Mouse (Mus musculus) limb, embryonic 12.5 days (tissue): ENCODE data around the gene Pnkp. TPM values are rescaled to one million over a fixed set of nuclear protein-coding genes. Genes with fewer than 3 reads are reported as not detected.

Experiments used
- ATAC-seq: fragments of 200-750 bp; cut with Nextera tagmentation; 2 replicates; pipeline ENCODE4 v1.8.0; 2017; ENCODE audit warnings: low read depth, moderate TSS enrichment; ENCODE audit not compliant: insufficient number of reproducible peaks, insufficient read depth, low FRiP score, low TSS enrichment
- H3K27ac ChIP-seq: fragments of 300-500 bp; sonication (generic); 2 replicates; pipeline ENCODE4 v1.5.1; 2016; ENCODE audit warnings: mild to moderate bottlenecking, moderate library complexity
- H3K27me3 ChIP-seq: fragments of 300-500 bp; sonication (generic); 2 replicates; pipeline ENCODE4 v1.6.1; 2016; ENCODE audit warnings: mild to moderate bottlenecking, moderate library complexity
- H3K36me3 ChIP-seq: fragments of 300-500 bp; sonication (generic); 2 replicates; pipeline ENCODE4 v1.6.1; 2016; ENCODE audit warnings: mild to moderate bottlenecking, moderate library complexity
- H3K4me1 ChIP-seq: fragments of 300-500 bp; sonication (generic); replicated peaks from 2 replicates; pipeline ENCODE4 v1.6.1; 2016
- H3K4me2 ChIP-seq: fragments of 300-500 bp; sonication (generic); 2 replicates; pipeline ENCODE4 v1.6.1; 2016; ENCODE audit warnings: mild to moderate bottlenecking, moderate library complexity
- H3K4me3 ChIP-seq: fragments of 300-500 bp; sonication (generic); replicated peaks from 2 replicates; pipeline ENCODE4 v1.5.1; 2016; ENCODE audit warnings: mild to moderate bottlenecking
- H3K9ac ChIP-seq: fragments of 300-500 bp; sonication (generic); replicated peaks from 2 replicates; pipeline ENCODE4 v1.6.1; 2016; ENCODE audit warnings: mild to moderate bottlenecking, moderate library complexity
- H3K9me3 ChIP-seq: fragments of 300-500 bp; sonication (generic); 2 replicates; pipeline ENCODE4 v1.6.1; 2016; ENCODE audit warnings: mild to moderate bottlenecking, moderate library complexity
- whole genome bisulfite sequencing: fragments of 180-500 bp; shearing (Covaris S2); methylation state at CpG from one replicate; pipeline ENCODE4 v1.1.7; 2016; 5-methylcytosine and 5-hydroxymethylcytosine counted together
- polyA plus RNA-seq: library from polyadenylated mRNA; unstranded; fragments of >200 nt; fragmentation: Nextera tagmentation; extraction: Ambion mirVana; gene quantifications from 2 replicates; pipeline ENCODE4 v1.2.1, GENCODE M21; 2016

Gene Pnkp
- polyA plus RNA-seq, 1 experiment from 2014 or later: 37.3 TPM

GRCm38 (mm10) chr7:44853596-44854355 is 3.2 kb upstream of the Pnkp start:
- Histone ChIP-seq H3K4me2 (peak overlapping the region; percentile 91), H3K9me3 (no peaks in the 10 kb centered on the region), H3K9ac (peak overlapping the region; percentile 66), H3K4me3 (peak overlapping the region; percentile 52), H3K4me1 (peaks cover 56% of the 10 kb centered on the region), H3K36me3 (peaks cover 22% of the 10 kb centered on the region), H3K27ac (peak overlapping the region; percentile 89), H3K27me3 (no peaks in the 10 kb centered on the region)
- no peak for ATAC-seq
- 36% methylated on average over 26 of the region's 26 CpGs for WGBS

DNA sequence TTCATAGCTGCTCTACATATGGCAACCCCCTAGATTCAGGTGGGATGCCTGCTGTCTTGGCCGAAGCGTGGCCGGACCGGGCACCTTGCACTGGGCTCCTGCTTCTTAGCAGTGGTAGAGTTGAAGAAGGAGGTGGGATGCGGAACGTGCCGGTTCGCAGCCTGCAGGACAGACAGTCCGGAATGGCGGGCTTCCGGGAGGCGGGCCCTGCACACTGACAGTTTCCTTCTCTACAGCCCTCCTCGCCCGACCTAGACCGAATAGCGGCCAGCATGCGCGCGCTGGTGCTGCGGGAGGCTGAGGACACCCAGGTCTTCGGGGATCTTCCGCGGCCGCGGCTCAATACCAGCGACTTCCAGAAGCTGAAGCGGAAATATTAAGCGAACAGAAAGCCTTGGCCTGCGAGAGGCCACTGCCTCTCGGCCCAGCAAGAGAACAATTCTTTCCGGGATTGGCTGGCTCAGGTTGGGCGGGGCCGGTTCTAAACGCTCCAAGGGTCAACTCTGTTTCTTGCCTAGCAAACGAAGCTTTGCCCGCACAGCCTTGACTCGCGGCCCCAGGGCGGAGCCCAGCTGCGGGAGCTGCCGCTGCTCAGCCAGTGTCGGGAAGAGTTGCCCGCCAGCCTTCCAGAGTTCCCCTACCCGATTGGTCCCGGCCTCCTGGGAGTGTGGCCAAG is 2.4 kb upstream of the Pnkp start:
- peak overlapping the region; percentile 91 for H3K4me2 ChIP-seq
- peak overlapping the region; percentile 66 for H3K9ac ChIP-seq
- H3K36me3 ChIP-seq: peaks cover 23% of the 10 kb centered on the region
- H3K27me3 ChIP-seq: no peaks in the 10 kb centered on the region
- H3K27ac ChIP-seq: peak overlapping the region; percentile 89
- no peaks in the 10 kb centered on the region for H3K9me3 ChIP-seq
- ATAC-seq: 0 out of 2 replicates have a peak, but pooled peaks have one; percentile 19
- H3K4me1 ChIP-seq: peaks cover 56% of the 10 kb centered on the region
- under 1% methylated on average over 45 of the region's 45 CpGs for WGBS
- H3K4me3 ChIP-seq: peak overlapping the region; percentile 52

GRCm38 (mm10) chr7:44855036-44855435 is 1.9 kb upstream of the Pnkp start:
- Histone ChIP-seq H3K4me3 (peak overlapping the region; percentile 52), H3K27ac (peak overlapping the region; percentile 89), H3K9me3 (no peaks in the 10 kb centered on the region), H3K36me3 (peaks cover 28% of the 10 kb centered on the region), H3K9ac (peak overlapping the region; percentile 66), H3K27me3 (no peaks in the 10 kb centered on the region), H3K4me1 (peaks cover 56% of the 10 kb centered on the region), H3K4me2 (peak overlapping the region; percentile 91)
- WGBS: 44% methylated on average over 10 of the region's 10 CpGs
- no peak for ATAC-seq

DNA sequence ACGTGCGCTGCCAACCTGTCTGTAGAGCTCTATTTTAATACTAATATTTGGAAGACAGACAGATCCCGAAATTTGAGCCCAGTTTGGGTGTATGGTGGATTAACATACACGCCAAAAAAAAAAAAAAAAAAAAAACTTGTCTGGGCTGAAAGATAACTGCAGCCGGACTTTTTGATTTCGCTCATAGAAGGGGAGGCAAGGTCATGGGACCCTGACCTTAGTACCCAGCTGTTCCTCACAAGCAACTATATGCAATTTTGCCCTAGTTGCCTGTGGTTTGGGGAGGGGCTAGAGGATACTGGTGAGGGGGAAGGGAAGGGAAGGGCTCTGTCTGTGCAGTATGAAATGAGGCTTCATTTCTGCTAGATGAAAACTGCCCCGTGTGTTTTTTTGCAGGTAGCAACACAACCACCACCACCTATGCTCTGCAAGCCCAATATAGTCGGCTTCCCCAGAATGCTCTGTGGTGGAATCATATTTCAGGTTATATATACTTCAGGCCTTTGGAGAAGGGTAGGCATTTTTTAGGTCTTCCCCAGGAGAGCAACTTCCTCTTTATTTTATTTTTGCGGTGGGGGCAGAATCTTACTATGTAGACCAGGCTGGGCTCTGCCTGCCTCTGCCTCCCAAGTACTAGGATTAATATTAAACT is 548 bp upstream of the Pnkp start:
- H3K4me2 ChIP-seq: peak overlapping the region; percentile 88
- H3K27ac ChIP-seq: peak overlapping the region; percentile 89
- H3K4me3 ChIP-seq: peak overlapping the region; percentile 67
- H3K9me3 ChIP-seq: no peaks in the 10 kb centered on the region
- peaks cover 31% of the 10 kb centered on the region for H3K36me3 ChIP-seq
- peak overlapping the region; percentile 73; the same call in 1 of the 2 replicates for H3K9ac ChIP-seq
- no peak for ATAC-seq
- WGBS: 63% methylated on average over 9 of the region's 9 CpGs
- peaks cover 50% of the 10 kb centered on the region for H3K4me1 ChIP-seq
- H3K27me3 ChIP-seq: no peaks in the 10 kb centered on the region

DNA sequence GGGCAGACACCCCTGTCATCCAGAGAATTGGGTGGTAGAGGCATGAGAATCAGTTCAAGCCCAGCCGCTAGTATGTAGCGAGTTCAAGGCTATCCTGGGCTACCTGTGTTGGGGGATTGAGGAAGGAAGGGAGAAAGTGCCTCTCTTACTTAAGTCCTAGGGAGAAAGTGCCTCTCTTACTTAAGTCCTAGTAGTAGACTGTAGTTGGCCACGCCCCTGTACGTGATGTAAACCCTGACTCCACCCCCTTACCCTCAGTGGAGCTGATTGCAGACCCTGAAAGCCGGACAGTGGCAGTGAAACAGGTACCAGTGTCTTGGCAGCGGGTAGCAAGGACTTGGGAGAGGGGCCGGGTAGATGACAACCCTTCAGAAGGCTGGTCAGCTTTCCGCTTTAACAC is 966 bp downstream of the Pnkp start:
- H3K27ac ChIP-seq: peak overlapping the region; percentile 50; the same call in 1 of the 2 replicates

DNA sequence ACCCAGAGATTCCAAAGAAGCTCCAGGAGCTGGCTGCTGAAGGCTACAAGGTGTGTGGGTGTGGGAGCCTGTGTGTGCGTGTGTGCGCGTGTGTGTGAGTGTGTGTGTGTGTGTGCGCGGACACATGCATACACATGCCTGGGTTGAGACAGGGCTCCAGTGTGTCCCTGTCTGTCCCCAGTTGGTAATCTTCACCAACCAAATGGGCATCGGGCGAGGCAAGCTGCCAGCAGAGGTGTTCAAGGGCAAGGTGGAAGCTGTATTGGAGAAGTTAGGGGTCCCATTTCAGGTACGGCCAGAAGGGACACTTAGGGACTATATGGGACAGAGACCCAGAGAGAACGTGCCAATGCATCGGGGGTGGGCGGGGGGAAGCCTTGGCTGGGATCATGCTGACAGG is 3.0 kb downstream of the Pnkp start:
- Histone ChIP-seq H3K4me2 (no peak overlapping the region), H3K4me3 (no peak overlapping the region), H3K27me3 (no peaks in the 10 kb centered on the region), H3K4me1 (peaks cover 30% of the 10 kb centered on the region), H3K27ac (no peak overlapping the region), H3K36me3 (peaks cover 50% of the 10 kb centered on the region), H3K9me3 (no peaks in the 10 kb centered on the region), H3K9ac (no peak overlapping the region)
- no peak for ATAC-seq
- 92% methylated on average over 11 of the region's 11 CpGs for WGBS

More for the DNA sequence above, 966 bp downstream of the Pnkp start:
- Histone ChIP-seq H3K27me3 (no peaks in the 10 kb centered on the region), H3K4me2 (peak overlapping the region; percentile 88), H3K36me3 (peaks cover 33% of the 10 kb centered on the region), H3K9me3 (no peaks in the 10 kb centered on the region), H3K9ac (peak overlapping the region; percentile 73; the same call in 1 of the 2 replicates), H3K4me1 (peaks cover 45% of the 10 kb centered on the region), H3K4me3 (peak overlapping the region; percentile 67)
- WGBS: 23% methylated on average over 8 of the region's 8 CpGs
- no peak for ATAC-seq

DNA sequence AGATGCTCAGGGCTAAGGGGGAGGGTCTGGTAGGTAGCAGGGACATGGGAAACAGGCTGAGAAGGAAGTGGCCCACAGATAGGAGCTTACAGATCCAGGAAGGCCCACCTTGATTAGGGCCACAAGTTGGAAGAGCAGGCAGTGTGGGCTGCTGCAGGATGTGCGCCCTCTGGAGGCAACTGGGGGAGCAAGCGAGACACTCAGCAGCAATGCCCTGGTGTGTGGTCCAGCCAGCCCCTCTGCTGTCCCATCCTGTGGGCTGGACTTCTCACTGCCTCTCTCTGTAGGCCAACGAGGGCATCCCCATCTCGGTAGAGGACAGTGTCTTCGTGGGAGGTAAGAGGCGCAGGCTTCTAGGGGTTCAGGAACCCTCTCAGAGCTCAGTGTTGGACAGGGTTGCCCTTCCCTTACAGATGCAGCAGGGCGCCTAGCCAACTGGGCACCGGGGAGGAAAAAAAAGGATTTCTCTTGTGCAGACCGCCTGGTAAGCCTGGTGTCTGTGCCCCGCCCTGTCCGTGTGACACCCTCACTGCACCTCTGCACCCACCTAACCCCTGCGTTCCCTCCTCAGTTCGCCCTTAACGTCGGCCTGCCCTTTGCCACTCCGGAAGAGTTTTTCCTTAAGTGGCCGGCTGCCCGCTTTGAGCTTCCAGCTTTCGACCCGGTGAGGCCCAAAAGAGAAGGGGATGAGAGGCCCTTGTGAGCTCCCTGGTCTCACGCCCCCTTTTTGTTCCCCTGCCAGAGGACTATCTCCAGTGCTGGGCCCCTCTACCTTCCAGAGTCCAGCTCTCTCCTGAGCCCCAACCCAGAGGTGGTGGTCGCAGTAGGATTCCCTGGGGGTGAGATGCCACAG is 3.9 kb downstream of the Pnkp start:
- H3K27me3 ChIP-seq: no peaks in the 10 kb centered on the region
- ATAC-seq: no peak
- no peak overlapping the region for H3K4me3 ChIP-seq
- H3K4me2 ChIP-seq: no peak overlapping the region
- WGBS: 63% methylated on average over 22 of the region's 22 CpGs
- peaks cover 33% of the 10 kb centered on the region for H3K4me1 ChIP-seq
- peaks cover 59% of the 10 kb centered on the region for H3K36me3 ChIP-seq
- no peaks in the 10 kb centered on the region for H3K9me3 ChIP-seq
- no peak overlapping the region for H3K9ac ChIP-seq
- peak overlapping the region; percentile 64 for H3K27ac ChIP-seq

GRCm38 (mm10) chr7:44861429-44861816 is 4.5 kb downstream of the Pnkp start:
- H3K36me3 ChIP-seq: peaks cover 66% of the 10 kb centered on the region
- 0 out of 2 replicates have a peak overlapping the region, but pooled peaks have one; percentile 64 for H3K27ac ChIP-seq
- H3K9ac ChIP-seq: no peak overlapping the region
- no peaks in the 10 kb centered on the region for H3K9me3 ChIP-seq
- WGBS: 86% methylated on average over 14 of the region's 14 CpGs
- no peak overlapping the region for H3K4me2 ChIP-seq
- ATAC-seq: no peak
- no peak overlapping the region for H3K4me3 ChIP-seq
- H3K27me3 ChIP-seq: no peaks in the 10 kb centered on the region
- peaks cover 37% of the 10 kb centered on the region for H3K4me1 ChIP-seq

GRCm38 (mm10) chr7:44862434-44862833 is 5.5 kb downstream of the Pnkp start:
- no peak overlapping the region for H3K27ac ChIP-seq

DNA sequence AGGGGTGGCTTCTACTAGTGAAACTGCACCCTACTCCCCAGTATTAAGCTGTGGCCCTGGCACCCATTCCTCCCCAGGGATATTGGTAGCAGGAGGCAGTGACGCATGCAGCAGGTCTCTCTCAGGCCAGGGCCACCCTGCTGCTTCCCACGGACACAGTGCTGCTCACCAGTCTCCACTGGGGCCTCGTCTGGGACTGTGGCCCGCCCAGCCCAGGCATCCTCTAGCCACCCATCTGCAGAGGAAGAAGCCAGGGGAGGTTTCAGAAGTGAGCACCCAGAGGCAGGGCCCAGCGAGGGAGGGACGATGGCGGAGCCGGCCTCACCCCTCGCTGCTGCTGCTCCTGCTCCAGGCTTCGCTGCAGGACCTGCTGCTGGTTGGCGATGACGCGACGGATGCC is 6.3 kb downstream of the Pnkp start:
- H3K9ac ChIP-seq: no peak overlapping the region
- H3K27me3 ChIP-seq: no peaks in the 10 kb centered on the region
- no peak for ATAC-seq
- H3K4me2 ChIP-seq: no peak overlapping the region
- no peak overlapping the region for H3K4me3 ChIP-seq
- H3K27ac ChIP-seq: no peak overlapping the region
- 88% methylated on average over 14 of the region's 14 CpGs for WGBS
- no peaks in the 10 kb centered on the region for H3K9me3 ChIP-seq
- peaks cover 77% of the 10 kb centered on the region for H3K36me3 ChIP-seq
- peaks cover 43% of the 10 kb centered on the region for H3K4me1 ChIP-seq

More at GRCm38 (mm10) chr7:44862434-44862833, 5.5 kb downstream of the Pnkp start:
- Histone ChIP-seq H3K9ac (no peak overlapping the region), H3K4me1 (peaks cover 43% of the 10 kb centered on the region), H3K4me3 (no peak overlapping the region), H3K4me2 (no peak overlapping the region), H3K27me3 (no peaks in the 10 kb centered on the region), H3K36me3 (peaks cover 76% of the 10 kb centered on the region), H3K9me3 (no peaks in the 10 kb centered on the region)
- ATAC-seq: no peak
- WGBS: 89% methylated on average over 8 of the region's 8 CpGs
